Mouse (Mus musculus) forebrain, embryonic 11.5 days (tissue): Measurements from ENCODE around the gene Chrne. TPM values are rescaled to one million over a fixed set of nuclear protein-coding genes. Genes with fewer than 3 reads are reported as not detected.

Experiments
- ATAC-seq: fragments of 200-750 bp; cut with Nextera tagmentation; replicated peaks from 2 replicates; pipeline ENCODE4 v1.8.0; 2017; ENCODE audit warnings: moderate TSS enrichment; ENCODE audit not compliant: low FRiP score
- DNase-seq: peaks from one replicate; pipeline ENCODE4 v3.0.0-alpha.2; 2017; ENCODE audit warnings: low spot score
- H3K27ac ChIP-seq: fragments of 300-500 bp; sonication (generic); 2 replicates; pipeline ENCODE4 v1.5.1; 2014; ENCODE audit warnings: low read depth, low read length
- H3K27me3 ChIP-seq: fragments of 300-500 bp; sonication (generic); 2 replicates; pipeline ENCODE4 v1.6.1; 2014; ENCODE audit warnings: mild to moderate bottlenecking, low read length, mixed read lengths; ENCODE audit not compliant: control insufficient read depth, insufficient read depth
- H3K36me3 ChIP-seq: fragments of 300-500 bp; sonication (generic); 2 replicates; pipeline ENCODE4 v1.6.1; 2014; ENCODE audit warnings: mild to moderate bottlenecking, low read length, moderate library complexity, mixed read lengths; ENCODE audit not compliant: control insufficient read depth, insufficient read depth
- H3K4me1 ChIP-seq: fragments of 300-500 bp; sonication (generic); replicated peaks from 2 replicates; pipeline ENCODE4 v1.6.1; 2014; ENCODE audit warnings: low read length, mixed read lengths; ENCODE audit not compliant: control insufficient read depth, insufficient read depth
- H3K4me2 ChIP-seq: fragments of 300-500 bp; sonication (generic); 2 replicates; pipeline ENCODE4 v1.6.1; 2014; ENCODE audit warnings: low read depth, mild to moderate bottlenecking, low read length, moderate library complexity, mixed read lengths; ENCODE audit not compliant: severe bottlenecking
- H3K4me3 ChIP-seq: fragments of 300-500 bp; sonication (generic); 2 replicates; pipeline ENCODE4 v1.5.1; 2014; ENCODE audit warnings: low read depth, low read length
- H3K9ac ChIP-seq: fragments of 300-500 bp; sonication (generic); 2 replicates; pipeline ENCODE4 v1.6.1; 2014; ENCODE audit warnings: low read length
- H3K9me3 ChIP-seq: fragments of 300-500 bp; sonication (generic); 2 replicates; pipeline ENCODE4 v1.6.1; 2016; ENCODE audit warnings: low read length, mixed read lengths; ENCODE audit not compliant: control insufficient read depth
- WGBS: fragments of 180-500 bp; shearing (Covaris S2); extraction: QIAGEN DNeasy Blood & Tissue Kit; methylation state at CpG from one replicate; pipeline ENCODE4 v1.1.7; 2014; 5-methylcytosine and 5-hydroxymethylcytosine counted together
- polyA plus RNA-seq: library from polyadenylated mRNA; unstranded; fragments of >200 nt; fragmentation: Nextera tagmentation; extraction: Ambion mirVana; gene quantifications from 2 replicates; pipeline ENCODE4 v1.2.1, GENCODE M21; 2014

Gene Chrne
- polyA plus RNA-seq, 1 experiment from 2014 or later, result not detected

DNA sequence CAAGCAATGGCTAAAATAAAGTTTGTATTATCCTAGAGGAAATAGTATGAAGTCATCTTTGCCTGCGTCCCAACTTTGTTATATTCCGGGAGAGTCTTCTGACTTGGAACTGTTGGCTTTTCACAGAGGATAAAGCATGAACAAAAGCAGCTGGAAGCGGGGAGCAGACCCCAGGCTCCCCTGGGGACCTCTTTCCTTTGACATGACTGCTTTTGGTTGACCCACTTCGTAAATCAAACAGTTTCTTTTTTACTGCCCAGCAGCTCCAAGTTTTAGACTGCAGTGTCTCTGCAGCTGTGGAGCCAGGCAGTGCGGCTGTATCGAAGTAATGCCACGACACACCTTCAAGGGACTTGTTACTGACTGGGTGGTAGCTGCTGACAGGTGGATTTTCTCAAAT, 52.4 kb downstream of the Chrne start:
- Histone ChIP-seq H3K9me3 (no peaks in the 10 kb centered on the region), H3K27me3 (no peaks in the 10 kb centered on the region), H3K27ac (no peak overlapping the region), H3K4me3 (no peak overlapping the region), H3K9ac (no peak overlapping the region), H3K36me3 (no peaks in the 10 kb centered on the region), H3K4me1 (peaks cover 9% of the 10 kb centered on the region), H3K4me2 (no peak overlapping the region)
- 77% methylated on average over 7 of the region's 7 CpGs for WGBS
- DNase-seq (no peak), ATAC-seq (no peak)

Other genes with a start within 250 kb of the Chrne start
- 51.0 and 52.2 TPM in 2 replicates for gene Pelp1, start 209.2 kb downstream of the Chrne start, polyA plus RNA-seq
- gene Arrb2, start 186.6 kb downstream of the Chrne start, polyA plus RNA-seq, result 44.0 and 47.9 TPM in 2 replicates
- gene Med11, start 167.3 kb downstream of the Chrne start, polyA plus RNA-seq, result 40.9 and 46.0 TPM in 2 replicates
- gene Zmynd15, start 159.8 kb downstream of the Chrne start, polyA plus RNA-seq, result 0.21 and 0.27 TPM in 2 replicates
- gene Cxcl16, start 159.2 kb downstream of the Chrne start, polyA plus RNA-seq, result 0.81 and 1.1 TPM in 2 replicates
- gene Tm4sf5, start 114.0 kb downstream of the Chrne start, polyA plus RNA-seq, result 0.91 TPM in 1 of 2 replicates, not detected in the other
- gene Vmo1, start 104.6 kb downstream of the Chrne start, polyA plus RNA-seq, result not detected in 2 replicates
- 0.35 and 0.56 TPM in 2 replicates for gene Gltpd2, start 100.0 kb downstream of the Chrne start, polyA plus RNA-seq
- gene Psmb6, start 93.8 kb downstream of the Chrne start, polyA plus RNA-seq, result 812 and 901 TPM in 2 replicates
- not detected in 2 replicates for gene Gm40193, start 86.3 kb downstream of the Chrne start, polyA plus RNA-seq
- 3.2 and 3.8 TPM in 2 replicates for gene Pld2, start 79.2 kb downstream of the Chrne start, polyA plus RNA-seq
- 17.7 and 21.1 TPM in 2 replicates for gene Mink1, start 56.3 kb downstream of the Chrne start, polyA plus RNA-seq
- not detected in 2 replicates for gene 4930544D05Rik, start 3.4 kb downstream of the Chrne start, polyA plus RNA-seq
- 1.1 and 1.3 TPM in 2 replicates for gene Gp1ba, start 19.9 kb upstream of the Chrne start, polyA plus RNA-seq
- 88.0 and 90.0 TPM in 2 replicates for gene Rnf167, start 28.0 kb upstream of the Chrne start, polyA plus RNA-seq
- 129 and 137 TPM in 2 replicates for gene Slc25a11, start 28.3 kb upstream of the Chrne start, polyA plus RNA-seq
- 1,387 and 1,399 TPM in 2 replicates for gene Pfn1, start 35.4 kb upstream of the Chrne start, polyA plus RNA-seq
- 16.6 and 17.4 TPM in 2 replicates for gene Eno3, start 38.0 kb upstream of the Chrne start, polyA plus RNA-seq
- gene Spag7, start 50.2 kb upstream of the Chrne start, polyA plus RNA-seq, result 160 and 167 TPM in 2 replicates
- gene Camta2, start 68.9 kb upstream of the Chrne start, polyA plus RNA-seq, result 10.8 and 11.4 TPM in 2 replicates
- gene Inca1, start 80.9 kb upstream of the Chrne start, polyA plus RNA-seq, result 0.65 and 1.3 TPM in 2 replicates
- gene Kif1c, start 81.3 kb upstream of the Chrne start, polyA plus RNA-seq, result 6.4 and 6.9 TPM in 2 replicates
- 9.2 and 10.4 TPM in 2 replicates for gene Zfp3, start 145.0 kb upstream of the Chrne start, polyA plus RNA-seq
- not detected in 2 replicates for gene Scimp, start 193.4 kb upstream of the Chrne start, polyA plus RNA-seq
- gene Rabep1, start 225.6 kb upstream of the Chrne start, polyA plus RNA-seq, result 41.2 and 42.7 TPM in 2 replicates